Mouse (Mus musculus): ENCODE data around the gene Sgsm2. TPM values are rescaled to one million over a fixed set of nuclear protein-coding genes. Genes with fewer than 3 reads are reported as not detected.

Sgsm2 gene
- 2.1 and 2.3 TPM in 2 replicates for polyA plus RNA-seq (2015; fragmentation: Nextera tagmentation; extraction: Ambion mirVana)

GRCm38 (mm10) chr11:74896901-74897677, at the start of gene Sgsm2:
Sgsm2 (minus strand) TSS chr11:74897060.

GRCm38 (mm10) chr11:74925577-74926387, 28.9 kb upstream of the Sgsm2 start, which contains the start of the genes Smg6 and Srr:
Smg6 (plus strand) TSS chr11:74925823.
Srr (minus strand) TSS chr11:74925948.

GRCm38 (mm10) chr11:74897678-74898516, 1.0 kb upstream of the Sgsm2 start, which contains the start of gene Tsr1:
Tsr1 (plus strand) TSS chr11:74898071.

GRCm38 (mm10) chr11:74830256-74831161, 66.4 kb downstream of the Sgsm2 start, which contains the start of gene Mnt:
Mnt (plus strand) TSS chr11:74830920.

Small RNA genes lying within 50 kb of the gene (microRNA-seq; reads per million reads assigned to microRNA genes)
- gene Mir6926 = 0.21 to 0.61 reads per million in 2 experiments

Other genes with a start within 250 kb of the Sgsm2 start
- 41.2 and 43.3 TPM in 2 replicates for gene Cluh, start 247.6 kb downstream of the Sgsm2 start, polyA plus RNA-seq (2015; fragmentation: Nextera tagmentation; extraction: Ambion mirVana)
- 43.7 and 51.0 TPM in 2 replicates for gene Pafah1b1, start 172.4 kb downstream of the Sgsm2 start, polyA plus RNA-seq (2015; fragmentation: Nextera tagmentation; extraction: Ambion mirVana)
- 8.5 and 11.2 TPM in 2 replicates for gene Mettl16, start 126.2 kb downstream of the Sgsm2 start, polyA plus RNA-seq (2015; fragmentation: Nextera tagmentation; extraction: Ambion mirVana)
- gene Mnt, start 66.1 kb downstream of the Sgsm2 start, polyA plus RNA-seq (2015; fragmentation: Nextera tagmentation; extraction: Ambion mirVana) = 1.5 and 2.2 TPM in 2 replicates
- gene Tsr1, start 1.0 kb upstream of the Sgsm2 start, polyA plus RNA-seq (2015; fragmentation: Nextera tagmentation; extraction: Ambion mirVana) = 17.8 and 18.1 TPM in 2 replicates
- 6.4 and 6.8 TPM in 2 replicates for gene Smg6, start 28.8 kb upstream of the Sgsm2 start, polyA plus RNA-seq (2015; fragmentation: Nextera tagmentation; extraction: Ambion mirVana)
- gene Srr, start 28.9 kb upstream of the Sgsm2 start, polyA plus RNA-seq (2015; fragmentation: Nextera tagmentation; extraction: Ambion mirVana) = 15.1 and 16.2 TPM in 2 replicates